Mouse (Mus musculus) spleen, postnatal 14 days (tissue): ENCODE data around the gene Prrc2c.
"Not testable (repeated sequence)": the region's sequence is repeated elsewhere in the genome, so short reads cannot be mapped to it uniquely, and the experiment has no call there.

Source experiments
- DNase-seq, 2 experiments: peaks; one replicate each; pipeline ENCODE4 v3.0.0; 2021 to 2022; ENCODE audit warnings: low spot score in 2 of 2

Gene Prrc2c

GRCm38 (mm10) chr1:162693721-162694120 lies 46.6 kb downstream of the Prrc2c start:
- no peak for DNase-seq

- no peak for DNase-seq
Measured at GRCm38 (mm10) chr1:162665486-162666174, 74.7 kb downstream of the Prrc2c start.

- DNase-seq = peak in 1 of 2 experiments; percentile 58
Measured at GRCm38 (mm10) chr1:162664826-162665475, 75.4 kb downstream of the Prrc2c start.

DNA sequence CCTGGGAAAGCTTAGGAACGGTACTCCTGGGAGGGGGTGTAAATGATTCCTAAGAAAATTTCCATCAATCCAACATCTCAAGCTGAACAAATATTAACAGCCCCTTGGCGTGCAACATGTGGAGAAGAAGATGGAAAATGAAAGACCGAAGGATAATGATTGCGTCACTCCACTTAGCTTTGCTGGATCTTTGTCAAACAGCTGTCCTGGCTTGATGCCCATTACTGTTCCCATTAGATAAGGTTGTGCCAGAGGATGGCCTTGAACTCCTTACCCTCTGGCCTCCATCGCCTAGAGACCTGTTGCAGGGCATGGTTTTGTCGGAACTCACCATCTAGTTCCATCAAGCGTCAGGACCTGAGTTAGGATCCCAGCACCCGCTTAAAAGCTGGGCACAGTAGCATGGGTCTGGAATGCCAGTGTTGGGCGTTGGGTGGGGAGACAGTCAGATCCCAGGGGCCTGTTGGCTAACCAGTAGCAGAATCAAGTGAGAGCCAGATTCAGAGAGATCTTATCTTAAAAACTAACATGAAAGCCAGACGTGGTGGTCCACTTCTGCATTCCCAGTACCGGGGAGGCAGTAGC lies 80.0 kb downstream of the Prrc2c start:
- DNase-seq = no peak

DNA sequence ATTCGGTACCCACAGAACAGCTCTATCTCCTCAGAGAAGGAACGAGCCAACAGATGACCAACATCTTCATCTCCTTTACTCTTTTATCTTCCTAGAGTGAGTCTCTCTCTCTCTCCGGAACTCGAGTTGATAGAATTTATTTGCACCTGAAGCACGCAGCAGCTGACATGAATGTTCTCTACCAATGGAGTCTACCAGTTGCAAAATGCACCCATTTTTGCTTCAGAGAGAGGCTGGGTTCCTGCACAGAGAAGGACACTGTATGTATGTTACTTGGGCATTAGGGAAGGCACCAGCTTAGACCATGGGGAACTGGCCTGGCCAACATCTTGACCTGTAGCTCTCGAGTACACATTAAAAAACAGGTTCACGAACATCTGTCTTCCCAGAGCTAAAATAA lies 82.2 kb downstream of the Prrc2c start, which contains the start of gene Myocos:
Myocos (minus strand) TSS at position 101 of the 400 bp plus-strand sequence.
- no peak for DNase-seq

GRCm38 (mm10) chr1:162648416-162648815 lies 91.9 kb downstream of the Prrc2c start:
- no peak for DNase-seq

DNA sequence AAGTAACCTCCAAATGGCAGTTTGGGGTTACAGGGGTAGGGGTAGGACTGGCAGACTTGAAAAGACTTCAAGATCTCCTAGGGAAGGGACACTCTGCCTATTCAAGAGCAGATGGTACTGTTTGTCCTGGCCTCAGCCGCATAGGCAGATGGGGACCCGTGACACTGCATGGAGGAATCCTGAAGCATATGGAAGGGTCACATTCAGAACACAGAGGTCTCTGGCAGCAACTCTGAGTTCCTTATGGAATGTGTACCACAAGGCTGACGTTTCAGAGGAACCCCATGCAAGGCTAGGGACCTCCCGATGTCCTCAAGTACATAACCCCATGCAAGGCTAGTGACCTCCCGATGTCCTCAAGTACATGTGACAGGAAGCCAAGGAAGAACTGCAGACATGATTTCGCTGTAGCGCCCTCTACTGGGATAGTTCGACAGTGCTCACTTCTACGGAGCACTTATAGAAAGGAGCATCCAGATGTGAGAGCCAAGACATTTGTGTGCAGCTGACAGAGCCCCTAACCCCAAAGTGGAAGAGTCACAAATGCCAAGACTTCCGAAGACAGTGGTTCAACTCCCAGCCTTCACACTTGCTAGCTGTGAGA lies 94.2 kb downstream of the Prrc2c start:
- no peak for DNase-seq

- DNase-seq = no peak
Measured at GRCm38 (mm10) chr1:162643752-162644151, 96.6 kb downstream of the Prrc2c start.

DNA sequence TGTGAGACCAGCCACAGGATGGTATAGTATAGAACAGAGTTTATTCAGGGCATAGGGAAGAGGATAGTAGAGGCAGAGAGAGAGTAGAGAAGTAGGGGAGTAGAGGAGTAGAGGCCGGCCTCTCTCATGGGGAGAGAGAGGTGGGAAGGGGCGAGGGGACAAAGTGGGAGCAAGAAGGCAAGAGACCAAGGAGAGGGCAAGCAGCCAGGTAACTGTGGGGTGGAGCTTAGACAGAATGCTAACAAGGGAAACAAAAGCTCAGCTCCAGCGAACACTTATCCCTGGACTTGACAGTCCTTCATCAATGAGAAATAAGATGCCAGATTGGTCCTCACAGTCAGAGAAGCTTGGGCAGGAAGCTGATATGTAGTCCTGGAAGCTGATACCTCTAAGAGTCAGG lies 97.8 kb downstream of the Prrc2c start:
- no peak for DNase-seq

GRCm38 (mm10) chr1:162639861-162640260 lies 100.5 kb downstream of the Prrc2c start:
- no peak for DNase-seq

GRCm38 (mm10) chr1:162639051-162639750 lies 101.2 kb downstream of the Prrc2c start, which contains the start of gene Myoc:
Gene Myoc (plus strand): TSS chr1:162639155.
- DNase-seq = no peak

GRCm38 (mm10) chr1:162638535-162638934 lies 101.8 kb downstream of the Prrc2c start:
- no peak for DNase-seq

- no peak for DNase-seq
Measured at GRCm38 (mm10) chr1:162636516-162636915, 103.8 kb downstream of the Prrc2c start.

DNA sequence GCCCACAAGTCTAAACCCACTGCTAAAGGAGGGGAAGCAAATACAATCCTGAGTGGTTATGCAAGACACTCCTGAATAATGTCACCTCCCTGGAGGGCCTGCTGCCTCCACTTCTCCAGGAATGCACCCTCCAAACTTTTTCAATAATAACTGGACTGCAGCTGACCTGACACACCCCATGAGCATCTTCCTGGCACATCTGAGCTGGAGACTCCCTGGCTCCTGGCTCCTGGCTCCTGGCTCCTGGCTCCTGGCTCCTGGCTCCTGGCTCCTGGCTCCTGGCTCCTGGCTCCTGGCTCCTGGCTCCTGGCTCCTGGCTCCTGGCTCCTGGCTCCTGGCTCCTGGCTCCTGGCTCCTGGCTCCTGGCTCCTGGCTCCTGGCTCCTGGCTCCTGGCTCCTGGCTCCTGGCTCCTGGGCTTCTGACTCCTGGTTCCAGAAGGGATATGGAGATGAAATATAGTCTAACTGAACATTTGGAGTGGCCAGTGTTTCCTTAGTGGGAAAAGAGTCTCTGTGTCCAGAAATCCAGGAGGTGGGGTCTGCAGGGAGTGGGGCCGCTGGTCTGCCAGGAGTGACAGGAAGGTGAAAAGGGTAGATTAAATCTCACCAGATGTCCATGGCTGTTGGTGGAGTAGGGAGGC lies 104.9 kb downstream of the Prrc2c start:
- not testable (repeated sequence) for DNase-seq

DNA sequence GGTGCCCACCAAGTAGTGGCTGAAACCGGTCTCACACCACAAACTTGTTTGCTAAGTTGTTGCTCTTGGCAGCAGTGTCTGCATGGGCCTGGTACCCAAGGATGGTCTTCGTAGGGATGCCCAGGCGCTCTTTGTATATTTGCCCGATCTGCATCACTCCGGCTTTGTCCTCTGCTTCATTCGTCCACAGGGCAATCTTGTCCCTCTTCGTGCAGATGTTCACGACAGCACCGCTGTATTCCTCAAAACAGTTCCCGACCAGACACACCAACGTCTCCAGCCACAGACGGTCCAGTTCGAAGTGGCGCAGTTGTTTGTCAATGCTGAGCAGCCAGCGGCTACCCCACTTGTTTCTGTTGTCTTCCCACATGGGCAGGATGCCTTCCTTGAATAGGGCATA lies 112.0 kb downstream of the Prrc2c start:
- DNase-seq = not testable (repeated sequence)

GRCm38 (mm10) chr1:162627821-162628220 lies 112.5 kb downstream of the Prrc2c start:
- DNase-seq = not testable (repeated sequence)

GRCm38 (mm10) chr1:162625229-162625628 lies 115.1 kb downstream of the Prrc2c start:
- DNase-seq = peak in 1 of 2 experiments; percentile 11

DNA sequence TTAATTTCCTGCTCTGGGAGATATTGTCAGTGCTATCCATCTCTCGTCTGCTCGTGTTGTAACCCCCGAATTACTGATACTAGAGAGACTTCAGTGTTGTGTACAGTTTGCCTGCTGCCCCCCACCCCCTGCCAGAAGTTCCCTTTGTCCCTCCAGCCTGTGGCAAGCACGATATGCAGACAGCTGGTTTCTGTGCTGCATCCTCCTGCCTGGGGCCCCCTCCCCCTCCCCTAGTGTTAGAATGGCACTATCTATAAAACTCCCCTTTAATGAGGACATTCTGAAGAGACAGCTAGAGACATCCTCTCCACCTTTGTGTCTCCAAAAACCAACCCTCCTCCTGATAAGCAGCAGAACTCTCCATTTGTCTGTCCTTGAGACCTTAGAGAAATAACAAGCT lies 116.5 kb downstream of the Prrc2c start:
- no peak for DNase-seq
